Mouse (Mus musculus): Measurements from ENCODE around the gene Maf.

DNA sequence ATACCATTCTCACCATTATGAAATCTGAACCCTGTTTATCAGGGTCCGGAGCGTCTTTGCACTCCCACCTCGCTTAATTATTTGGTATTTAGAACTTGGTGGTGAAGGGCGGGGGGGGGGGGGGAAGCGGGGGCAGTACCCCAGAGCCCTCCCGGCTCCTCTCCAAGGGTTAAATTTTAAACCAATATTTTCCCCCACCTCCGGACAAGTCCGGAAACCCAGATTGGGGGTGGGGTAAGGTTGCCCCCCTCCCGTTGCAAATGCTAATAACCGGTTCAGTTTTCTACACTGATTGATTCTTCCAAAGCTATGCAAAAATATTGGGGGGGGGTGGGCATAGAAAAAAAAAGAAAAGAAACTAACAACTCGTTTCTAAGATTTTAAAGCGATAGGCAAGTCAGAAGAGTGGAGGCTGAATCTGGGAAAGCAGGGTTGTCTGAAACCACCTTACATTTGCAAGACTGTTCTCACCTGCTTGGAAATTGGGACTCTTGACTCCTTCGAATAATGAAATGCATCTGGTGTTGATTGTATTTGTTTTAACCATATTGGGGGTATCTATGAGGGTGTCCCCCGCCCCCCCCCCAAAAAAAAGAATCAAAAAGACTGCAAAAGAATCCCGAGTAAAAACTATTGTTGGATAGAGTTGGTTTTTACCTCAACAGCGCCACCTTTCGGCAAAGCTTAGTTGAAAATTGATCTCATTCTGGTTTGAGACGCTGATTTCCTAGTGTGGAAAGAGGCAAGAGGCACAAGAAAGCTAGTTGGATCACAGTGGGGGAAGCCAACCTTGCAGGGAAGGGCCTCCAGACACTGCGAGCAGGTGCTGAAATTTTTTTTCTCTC lies 1.6 kb upstream of the Maf start:
- no peak for TF ChIP-seq TAL1 (IDR thresholded peaks at IDR 0.05; ENCODE audit: low read length)
- TF ChIP-seq GATA1 (IDR thresholded peaks at IDR 0.05; ENCODE audit: low read length): no peak

Data from erythroblast, embryonic 14.5 days (primary cell).